Mouse (Mus musculus) WW6 (cell line): ENCODE measurements around the gene Hydin.
"Not testable (repeated sequence)": the region's sequence is repeated elsewhere in the genome, so short reads cannot be mapped to it uniquely, and the experiment has no call there.

ENCODE experiments used
- DNase-seq: peaks from one replicate; pipeline ENCODE4 v3.0.0-alpha.2; 2013; ENCODE audit warnings: low read depth, low spot score

Hydin gene

GRCm38 (mm10) chr8:110333376-110333775 lies 66.6 kb downstream of the Hydin start:
- DNase-seq = no peak

GRCm38 (mm10) chr8:110339447-110339846 lies 72.7 kb downstream of the Hydin start:
- no peak for DNase-seq

GRCm38 (mm10) chr8:110340090-110340703 lies 73.4 kb downstream of the Hydin start:
- no peak for DNase-seq

GRCm38 (mm10) chr8:110345697-110346394 lies 79.1 kb downstream of the Hydin start:
- no peak for DNase-seq

GRCm38 (mm10) chr8:110346915-110347314 lies 80.1 kb downstream of the Hydin start:
- DNase-seq = no peak

GRCm38 (mm10) chr8:110350725-110351124 lies 83.9 kb downstream of the Hydin start:
- DNase-seq = no peak

- DNase-seq = no peak
Measured at GRCm38 (mm10) chr8:110351909-110352308, 85.1 kb downstream of the Hydin start.

GRCm38 (mm10) chr8:110362975-110363374 lies 96.2 kb downstream of the Hydin start:
- DNase-seq = no peak

GRCm38 (mm10) chr8:110372836-110373235 lies 106.1 kb downstream of the Hydin start:
- DNase-seq = no peak

- no peak for DNase-seq
Measured at GRCm38 (mm10) chr8:110373695-110374094, 106.9 kb downstream of the Hydin start.

GRCm38 (mm10) chr8:110382751-110383150 lies 116.0 kb downstream of the Hydin start:
- no peak for DNase-seq

- not testable (repeated sequence) for DNase-seq
Measured at GRCm38 (mm10) chr8:110384632-110385031, 117.9 kb downstream of the Hydin start.

GRCm38 (mm10) chr8:110395656-110396055 lies 128.9 kb downstream of the Hydin start:
- no peak for DNase-seq

GRCm38 (mm10) chr8:110400536-110400935 lies 133.8 kb downstream of the Hydin start:
- no peak for DNase-seq

- DNase-seq = no peak
Measured at GRCm38 (mm10) chr8:110402311-110402710, 135.5 kb downstream of the Hydin start.

- no peak for DNase-seq
Measured at GRCm38 (mm10) chr8:110404516-110404915, 137.7 kb downstream of the Hydin start.

- no peak for DNase-seq
Measured at GRCm38 (mm10) chr8:110415121-110415520, 148.3 kb downstream of the Hydin start.

- DNase-seq = no peak
Measured at GRCm38 (mm10) chr8:110416931-110417330, 150.2 kb downstream of the Hydin start.

- no peak for DNase-seq
Measured at GRCm38 (mm10) chr8:110417801-110418200, 151.0 kb downstream of the Hydin start.

- DNase-seq = no peak
Measured at GRCm38 (mm10) chr8:110419711-110420110, 152.9 kb downstream of the Hydin start.

- no peak for DNase-seq
Measured at GRCm38 (mm10) chr8:110420221-110420620, 153.4 kb downstream of the Hydin start.

GRCm38 (mm10) chr8:110424146-110424545 lies 157.4 kb downstream of the Hydin start:
- DNase-seq = no peak

GRCm38 (mm10) chr8:110431340-110431739 lies 164.6 kb downstream of the Hydin start:
- no peak for DNase-seq
